Mouse (Mus musculus) frontal cortex, postnatal 10 days (tissue): Measurements from ENCODE around the gene Helq.

Experiments
- DNase-seq, 2 experiments: peaks; one replicate each; pipeline ENCODE4 v3.0.0; 2022; ENCODE audit warnings: low spot score in 2 of 2, mixed read lengths in 1 of 2

Helq gene

DNA sequence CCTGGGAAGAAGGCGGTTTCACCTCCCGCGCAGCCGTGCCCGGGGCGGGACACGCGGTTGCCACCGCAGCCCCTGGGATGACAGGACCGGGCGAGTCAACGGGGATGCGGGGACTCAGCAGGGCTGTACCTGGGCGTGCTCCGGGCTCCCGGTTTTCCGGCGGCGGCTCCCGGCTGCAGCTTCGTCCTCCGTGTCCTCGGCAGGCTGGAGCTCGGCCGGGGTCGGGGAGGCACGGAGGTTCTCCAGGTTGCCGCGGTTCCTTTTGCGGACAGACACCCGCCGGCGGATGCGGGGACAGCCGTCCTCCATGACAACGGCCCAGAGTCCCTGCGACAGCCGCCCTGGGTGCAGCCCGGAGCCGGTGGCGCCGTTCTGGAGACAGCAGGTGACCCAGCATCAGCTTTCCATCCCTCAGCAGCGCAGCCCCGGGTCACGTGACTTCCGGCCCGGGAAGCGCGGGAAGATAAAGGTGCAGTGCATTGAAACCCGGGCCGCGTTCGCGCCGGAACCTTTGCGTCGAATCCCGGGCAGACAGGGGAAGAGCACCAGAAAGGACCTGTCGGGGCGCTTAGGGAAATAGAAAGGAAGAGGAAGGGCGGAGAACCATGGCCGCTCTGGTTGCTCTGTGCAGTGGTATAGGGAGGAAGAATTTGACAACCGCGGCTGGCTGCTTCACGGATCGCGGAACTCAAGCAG lies at the start of gene Helq, which contains the start of gene Mrps18c:
TSS of gene Helq (minus strand) at position 434 of the 696 bp plus-strand sequence.
TSS of gene Mrps18c (plus strand) at position 463 of the 696 bp plus-strand sequence.
- DNase-seq = peak; percentile 86 to 91

- no peak for DNase-seq
Measured at GRCm38 (mm10) chr5:100847143-100847542, 48.7 kb upstream of the Helq start.

DNA sequence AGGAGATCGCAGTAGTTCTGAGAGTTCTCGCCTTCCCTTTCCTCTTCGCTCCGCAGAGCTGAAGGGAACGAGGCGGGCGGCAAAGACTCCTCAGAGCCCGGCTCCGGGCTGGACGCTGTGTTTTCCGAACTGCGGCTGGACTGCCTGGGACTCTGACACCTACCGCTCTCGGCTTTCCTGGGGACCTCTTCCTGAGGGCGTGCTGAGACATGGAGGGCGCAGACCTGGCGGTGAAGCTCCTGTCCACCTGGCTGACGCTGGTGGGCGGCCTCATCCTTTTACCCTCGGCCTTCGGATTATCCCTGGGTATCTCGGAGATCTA lies 48.2 kb upstream of the Helq start:
- DNase-seq = no peak

DNA sequence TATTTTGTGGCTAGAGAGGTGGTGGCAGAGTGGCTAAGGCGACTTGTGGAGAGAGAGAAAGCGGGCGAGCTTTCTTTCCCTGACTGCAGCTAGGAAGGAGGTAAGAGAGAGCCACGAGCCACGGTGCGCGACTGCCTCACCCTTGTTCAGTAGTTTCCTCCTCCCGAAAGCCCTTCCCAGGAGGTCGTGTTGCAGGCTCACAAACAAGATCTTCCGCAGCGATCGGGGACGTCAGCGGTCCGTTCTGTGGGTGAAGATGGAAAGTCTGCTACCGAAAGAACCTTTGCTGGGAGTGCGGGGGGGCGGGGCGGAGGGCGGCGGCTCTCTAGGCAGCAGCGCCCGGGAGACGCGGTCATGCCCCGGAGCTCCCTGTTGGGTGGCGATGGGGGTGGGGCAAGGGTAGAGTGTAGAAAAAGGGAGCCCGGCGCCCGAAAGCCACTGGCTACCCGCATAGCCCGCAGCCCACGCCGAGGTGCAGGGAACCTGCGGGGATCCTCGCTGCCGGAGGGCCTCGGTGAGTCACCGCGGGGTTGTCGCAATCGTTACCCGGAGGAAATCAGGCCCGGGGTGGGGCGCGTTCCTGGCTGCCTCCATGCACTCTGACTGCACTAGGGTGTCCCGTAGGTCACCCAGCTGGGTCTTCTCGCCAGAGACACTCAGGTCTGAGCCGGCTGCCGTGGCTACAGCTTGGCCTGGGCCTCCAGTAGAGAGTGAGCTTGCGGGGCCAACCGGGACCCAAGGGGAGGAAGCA lies 47.6 kb upstream of the Helq start:
- DNase-seq = peak in 1 of 2 experiments; percentile 25

DNA sequence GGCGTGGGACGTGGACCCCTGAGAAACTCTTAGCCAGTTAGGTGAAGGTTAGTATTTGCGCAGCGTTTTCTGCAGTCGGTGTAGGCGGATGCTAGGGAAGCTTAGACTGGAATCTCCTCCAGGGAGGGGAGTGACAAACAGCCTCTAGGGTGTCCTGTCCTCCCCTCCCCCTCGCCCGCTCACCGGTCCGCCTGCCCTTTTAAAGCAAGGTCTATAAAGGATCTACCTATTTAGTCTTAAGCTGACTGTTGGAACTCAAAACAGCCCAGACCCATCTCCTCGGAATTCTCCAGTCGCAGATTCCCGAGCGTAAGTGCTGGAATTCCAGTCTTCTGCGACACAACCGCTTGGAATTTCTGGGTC lies 47.1 kb upstream of the Helq start, which contains the start of gene Gpat3:
TSS of gene Gpat3 (plus strand) at position 229 of the 363 bp plus-strand sequence.
- DNase-seq = no peak

DNA sequence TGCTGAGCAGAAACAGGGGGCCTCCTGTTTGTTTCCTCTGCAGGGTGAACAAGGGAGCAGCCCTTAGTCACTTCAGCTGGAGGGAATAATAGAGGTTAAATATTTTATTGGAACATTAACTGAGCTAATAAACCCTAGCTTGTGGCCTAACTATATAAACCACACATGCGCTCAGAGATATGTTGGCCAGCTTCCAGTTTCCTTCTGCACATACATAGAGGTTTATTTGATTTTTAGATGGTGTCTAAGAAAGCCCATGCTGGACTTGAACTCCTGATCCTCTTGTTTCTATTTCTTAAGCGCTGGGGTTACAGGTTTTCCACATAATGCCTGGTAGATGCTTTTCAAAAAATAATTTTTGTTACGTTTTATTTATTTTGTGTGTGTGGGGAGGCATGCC lies 46.1 kb upstream of the Helq start:
- no peak for DNase-seq

GRCm38 (mm10) chr5:100837907-100838306 lies 39.5 kb upstream of the Helq start:
- no peak for DNase-seq

DNA sequence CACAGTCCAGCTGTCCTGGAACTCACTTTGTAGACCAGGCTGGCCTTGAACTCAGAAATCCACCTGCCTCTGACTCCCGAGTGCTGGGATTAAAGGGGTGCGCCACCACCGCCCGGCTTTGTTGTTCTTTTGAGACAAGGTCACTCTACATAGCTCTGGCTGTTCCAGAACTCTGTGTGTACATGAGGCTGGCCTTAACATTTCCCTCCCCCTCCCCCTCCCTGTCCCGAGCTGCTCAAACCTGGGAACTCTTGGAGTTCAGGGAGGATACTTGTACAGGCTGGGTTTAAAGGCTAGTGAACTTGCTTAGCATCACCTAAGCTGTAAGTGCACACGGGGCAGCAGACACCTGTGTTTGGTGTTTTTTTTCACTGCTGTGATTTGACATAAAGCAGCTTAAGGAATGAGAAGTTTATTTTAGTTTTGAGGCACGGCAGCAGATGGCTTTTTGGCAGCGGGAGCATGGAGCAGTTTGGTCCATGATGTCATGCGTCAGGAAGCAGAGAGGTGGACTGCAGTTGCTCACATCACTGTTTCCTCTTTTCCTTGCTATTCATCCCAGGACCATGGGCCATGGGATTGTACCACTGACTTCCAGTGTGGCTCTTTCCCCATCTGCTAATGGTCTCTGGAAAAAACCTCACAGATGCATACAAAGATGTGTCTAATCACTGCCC lies 37.6 kb upstream of the Helq start:
- DNase-seq = no peak

DNA sequence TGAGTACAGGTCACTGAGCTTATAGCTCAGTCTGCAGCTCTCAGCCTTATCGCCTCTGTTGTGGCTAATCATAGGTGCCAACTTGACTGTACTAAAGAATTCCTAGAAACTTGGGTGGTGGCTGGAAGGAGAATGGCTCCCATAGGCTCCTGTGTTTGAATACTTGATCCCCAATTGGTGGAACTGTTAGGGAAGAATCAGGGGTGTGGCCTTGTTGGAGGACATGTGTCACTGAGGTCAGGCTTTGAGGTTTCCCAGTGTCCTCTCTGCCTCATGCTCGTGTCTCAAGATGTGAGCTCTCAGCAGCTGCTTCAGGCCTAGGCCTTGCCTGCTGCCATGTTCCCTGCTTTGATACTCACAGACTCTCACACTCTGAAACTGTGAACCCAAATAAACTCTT lies 35.4 kb upstream of the Helq start:
- DNase-seq = no peak

GRCm38 (mm10) chr5:100832680-100833079 lies 34.3 kb upstream of the Helq start:
- DNase-seq = no peak

DNA sequence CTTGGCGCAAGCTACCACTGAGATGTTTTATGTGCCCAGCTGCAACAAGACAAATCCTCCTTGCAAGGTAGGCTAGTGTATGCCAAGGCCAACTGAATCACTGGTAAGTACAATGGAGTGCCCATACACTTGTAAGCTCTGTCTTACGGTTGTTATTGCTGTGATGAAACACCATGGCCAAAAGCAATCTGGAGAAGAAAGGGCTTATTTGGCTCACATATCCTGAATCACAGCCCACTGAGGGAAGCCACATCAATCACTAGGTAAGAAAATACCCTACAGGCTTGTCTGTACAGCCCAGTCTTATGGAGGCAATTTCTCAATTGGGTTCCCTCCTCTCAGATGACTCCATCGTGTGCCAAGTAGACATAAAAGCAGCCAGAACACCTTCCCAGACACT lies 30.3 kb upstream of the Helq start:
- DNase-seq = no peak

GRCm38 (mm10) chr5:100826531-100826930 lies 28.1 kb upstream of the Helq start:
- DNase-seq = no peak

GRCm38 (mm10) chr5:100825975-100826374 lies 27.6 kb upstream of the Helq start:
- DNase-seq = no peak

DNA sequence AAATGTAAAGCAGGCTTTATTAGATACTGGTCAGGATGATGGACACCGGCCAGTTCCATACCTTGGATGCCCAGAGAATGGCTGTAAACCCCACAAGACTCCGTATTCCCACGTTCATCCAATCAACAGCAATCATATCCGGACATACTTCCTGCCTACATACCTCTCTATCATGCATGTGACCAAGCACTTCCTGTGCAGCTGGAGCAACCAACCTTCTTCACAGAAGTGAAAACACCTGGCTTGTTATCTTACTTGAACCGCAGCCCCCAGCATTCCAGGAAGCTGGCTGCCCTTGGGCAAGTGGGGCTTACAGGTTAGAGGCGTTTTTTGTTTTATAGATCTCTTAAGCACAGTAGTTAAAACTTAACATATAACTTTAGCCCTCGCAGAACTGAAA lies 24.4 kb upstream of the Helq start:
- no peak for DNase-seq

- DNase-seq = no peak
Measured at GRCm38 (mm10) chr5:100821375-100821774, 23.0 kb upstream of the Helq start.

- DNase-seq = peak; percentile 59 to 81
Measured at GRCm38 (mm10) chr5:100820483-100821184, 22.2 kb upstream of the Helq start, which contains the start of gene Abraxas1. Gene Abraxas1, minus strand, starts transcription at chr5:100820965.

- DNase-seq = no peak
Measured at GRCm38 (mm10) chr5:100819568-100820480, 21.4 kb upstream of the Helq start.

DNA sequence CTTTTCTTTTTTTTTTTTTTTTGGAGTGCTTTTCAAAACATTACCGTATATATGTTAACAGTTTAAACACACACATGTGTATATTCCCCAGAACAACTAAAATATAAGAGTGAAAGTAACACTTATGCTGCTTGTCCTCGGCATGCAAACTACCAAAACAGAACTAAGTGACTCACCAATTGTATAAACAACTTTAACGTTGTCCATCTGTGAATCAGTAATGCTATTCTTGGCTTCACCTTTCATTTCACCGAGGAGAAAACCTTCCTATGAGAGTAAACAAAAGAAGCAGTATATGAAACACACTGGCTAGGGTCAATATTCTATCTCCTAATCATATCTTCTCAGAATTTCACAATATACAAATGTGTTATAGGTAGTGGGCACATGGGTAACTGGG lies 19.9 kb upstream of the Helq start:
- no peak for DNase-seq

GRCm38 (mm10) chr5:100794084-100794483 lies 4.3 kb downstream of the Helq start:
- no peak for DNase-seq

- no peak for DNase-seq
Measured at GRCm38 (mm10) chr5:100792261-100792660, 6.1 kb downstream of the Helq start.

DNA sequence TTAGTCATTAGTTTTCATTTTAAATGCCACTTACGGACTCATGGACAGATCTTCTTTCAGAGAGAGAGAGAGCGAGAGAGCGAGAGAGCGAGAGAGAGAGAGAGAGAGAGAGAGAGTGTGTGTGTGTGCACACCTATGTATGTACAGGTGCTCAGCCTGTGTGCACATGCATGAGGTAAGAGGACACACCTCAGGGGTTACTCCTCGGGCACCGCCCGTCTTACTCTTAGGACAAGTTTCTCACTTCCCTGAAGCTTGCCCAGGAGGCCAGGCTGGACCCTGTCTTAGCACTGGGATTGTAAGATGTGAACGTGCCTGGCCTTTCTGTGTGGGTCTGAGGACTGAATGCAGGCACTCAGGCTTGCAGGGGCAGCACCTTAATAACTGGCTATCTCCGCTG lies 10.9 kb downstream of the Helq start:
- DNase-seq = no peak
